Mouse (Mus musculus) megakaryocyte, embryonic 14.5 days (primary cell): ENCODE results near the gene Ccdc71l.

Source experiments
- FLI1 ChIP-seq: IDR thresholded peaks from 2 replicates; pipeline ENCODE4 v1.6.1; 2012; ENCODE audit warnings: low read length, inconsistent platforms, mixed read lengths
- GATA1 ChIP-seq: IDR thresholded peaks from 3 replicates; pipeline ENCODE4 v1.6.1; 2012; ENCODE audit warnings: mixed read lengths, low read length, inconsistent platforms, borderline replicate concordance

- TF ChIP-seq FLI1 = no peak
- no peak for TF ChIP-seq GATA1
Observed at GRCm38 (mm10) chr12:32380457-32380856, 2.0 kb downstream of the Ccdc71l start.
